Mouse (Mus musculus): ENCODE data around the gene Ackr4.

DNA sequence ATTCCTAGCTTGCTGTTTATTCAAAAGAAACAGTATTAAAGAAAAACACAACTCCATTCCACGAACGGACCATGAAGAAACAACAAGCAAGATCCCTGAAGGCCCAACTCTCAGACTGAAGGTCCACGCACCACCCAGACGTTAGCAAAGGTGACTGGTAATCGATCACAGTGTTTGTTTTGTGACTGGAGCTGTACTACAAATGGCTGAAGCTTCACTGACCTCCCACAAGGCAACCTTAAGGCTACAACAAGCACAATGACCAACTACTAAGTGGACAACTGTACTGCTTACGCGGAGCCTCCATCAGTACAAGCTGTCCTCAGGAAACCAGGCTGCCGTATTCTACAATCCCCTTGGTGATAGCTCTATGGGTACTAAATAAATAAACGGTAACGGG, 43.3 kb upstream of the Ackr4 start:
- TF ChIP-seq CTCF (IDR thresholded peaks at IDR 0.05; ENCODE audit: extremely low read depth, insufficient read depth, low read length) (no peak), POLR2A (IDR thresholded peaks at IDR 0.05; ENCODE audit: extremely low read depth, insufficient read depth, low read length) (no peak)

Data from cortical plate, adult 2 months (tissue).